Mouse (Mus musculus): ENCODE data around the gene Plcb3. TPM values are rescaled to one million over a fixed set of nuclear protein-coding genes. Genes with fewer than 3 reads are reported as not detected.

The Plcb3 gene
- polyA plus RNA-seq, 1 experiment from 2014 or later = 10.4 TPM

Other genes starting within 250 kb of the Plcb3 start
- gene Rps6ka4, start 135.8 kb downstream of the Plcb3 start, polyA plus RNA-seq (2017; shearing (Covaris generic)) = 34.8 TPM
- 52.3 TPM for gene Ccdc88b, start 118.3 kb downstream of the Plcb3 start, polyA plus RNA-seq (2017; shearing (Covaris generic))
- gene Trmt112, start 66.8 kb downstream of the Plcb3 start, polyA plus RNA-seq (2017; shearing (Covaris generic)) = 128 TPM
- 157 TPM for gene Prdx5, start 66.4 kb downstream of the Plcb3 start, polyA plus RNA-seq (2017; shearing (Covaris generic))
- 17.7 TPM for gene Esrra, start 54.7 kb downstream of the Plcb3 start, polyA plus RNA-seq (2017; shearing (Covaris generic))
- not detected for gene Catsperz, start 51.1 kb downstream of the Plcb3 start, polyA plus RNA-seq (2017; shearing (Covaris generic))
- 1.1 TPM for gene Kcnk4, start 42.0 kb downstream of the Plcb3 start, polyA plus RNA-seq (2017; shearing (Covaris generic))
- 10.4 TPM for gene Bad, start 34.6 kb downstream of the Plcb3 start, polyA plus RNA-seq (2017; shearing (Covaris generic))
- gene Gpr137, start 34.0 kb downstream of the Plcb3 start, polyA plus RNA-seq (2017; shearing (Covaris generic)) = 8.6 TPM
- 89.2 TPM for gene Ppp1r14b, start 1.5 kb downstream of the Plcb3 start, polyA plus RNA-seq (2017; shearing (Covaris generic))
- gene Fkbp2, start 4.0 kb upstream of the Plcb3 start, polyA plus RNA-seq (2017; shearing (Covaris generic)) = 18.3 TPM
- 7.6 TPM for gene Vegfb, start 11.2 kb upstream of the Plcb3 start, polyA plus RNA-seq (2017; shearing (Covaris generic))
- 46.4 TPM for gene Dnajc4, start 16.1 kb upstream of the Plcb3 start, polyA plus RNA-seq (2017; shearing (Covaris generic))
- 13.0 TPM for gene Nudt22, start 19.6 kb upstream of the Plcb3 start, polyA plus RNA-seq (2017; shearing (Covaris generic))
- 6.6 TPM for gene Trpt1, start 19.7 kb upstream of the Plcb3 start, polyA plus RNA-seq (2017; shearing (Covaris generic))
- 194 TPM for gene Fermt3, start 43.0 kb upstream of the Plcb3 start, polyA plus RNA-seq (2017; shearing (Covaris generic))
- 217 TPM for gene Stip1, start 63.5 kb upstream of the Plcb3 start, polyA plus RNA-seq (2017; shearing (Covaris generic))
- 16.7 TPM for gene Macrod1, start 80.3 kb upstream of the Plcb3 start, polyA plus RNA-seq (2017; shearing (Covaris generic))
- 0.11 TPM for gene Flrt1, start 129.3 kb upstream of the Plcb3 start, polyA plus RNA-seq (2017; shearing (Covaris generic))
- gene Otub1, start 229.8 kb upstream of the Plcb3 start, polyA plus RNA-seq (2017; shearing (Covaris generic)) = 58.0 TPM
- 505 TPM for gene Cox8a, start 241.1 kb upstream of the Plcb3 start, polyA plus RNA-seq (2017; shearing (Covaris generic))